Mouse (Mus musculus) limb, embryonic 14.5 days (tissue): ENCODE data around the gene Slc9a3r1. TPM values are rescaled to one million over a fixed set of nuclear protein-coding genes. Genes with fewer than 3 reads are reported as not detected.

Experiments
- ATAC-seq: fragments of 200-750 bp; cut with Nextera tagmentation; 2 replicates; pipeline ENCODE4 v1.8.0; 2017; ENCODE audit warnings: low read depth, moderate number of reproducible peaks, moderate TSS enrichment; ENCODE audit not compliant: low FRiP score
- DNase-seq: peaks from one replicate; pipeline ENCODE4 v3.0.0-alpha.2; 2015; ENCODE audit warnings: low spot score
- H3K27ac ChIP-seq: fragments of 300-500 bp; sonication (generic); replicated peaks from 2 replicates; pipeline ENCODE4 v1.5.1; 2014; ENCODE audit warnings: low read depth, mild to moderate bottlenecking, low read length, moderate library complexity, mixed read lengths
- H3K27me3 ChIP-seq: fragments of 300-500 bp; sonication (generic); 2 replicates; pipeline ENCODE4 v1.6.1; 2014; ENCODE audit warnings: low read length, mixed read lengths; ENCODE audit not compliant: control insufficient read depth, insufficient read depth
- H3K36me3 ChIP-seq: fragments of 300-500 bp; sonication (generic); 2 replicates; pipeline ENCODE4 v1.6.1; 2014; ENCODE audit warnings: mild to moderate bottlenecking, low read length, moderate library complexity, mixed read lengths; ENCODE audit not compliant: control insufficient read depth, insufficient read depth
- H3K4me1 ChIP-seq: fragments of 300-500 bp; sonication (generic); 2 replicates; pipeline ENCODE4 v1.6.1; 2014; ENCODE audit warnings: antibody characterized with exemption, low read length, mixed read lengths; ENCODE audit not compliant: control insufficient read depth, insufficient read depth
- H3K4me2 ChIP-seq: fragments of 300-500 bp; sonication (generic); replicated peaks from 2 replicates; pipeline ENCODE4 v1.6.1; 2014; ENCODE audit warnings: low read depth, mild to moderate bottlenecking, low read length, moderate library complexity; ENCODE audit not compliant: severe bottlenecking
- H3K4me3 ChIP-seq: fragments of 300-500 bp; sonication (generic); replicated peaks from 2 replicates; pipeline ENCODE4 v1.5.1; 2014; ENCODE audit warnings: low read length
- H3K9ac ChIP-seq: fragments of 300-500 bp; sonication (generic); 2 replicates; pipeline ENCODE4 v1.6.1; 2014; ENCODE audit warnings: mild to moderate bottlenecking, low read depth, low read length, moderate library complexity; ENCODE audit not compliant: severe bottlenecking
- H3K9me3 ChIP-seq: fragments of 300-500 bp; sonication (generic); 2 replicates; pipeline ENCODE4 v1.6.1; 2016; ENCODE audit warnings: low read length; ENCODE audit not compliant: control insufficient read depth
- POLR2A ChIP-seq: fragments of 200-500 bp; IDR thresholded peaks from 2 replicates; pipeline ENCODE4 v1.8.0; 2012; ENCODE audit warnings: inconsistent platforms, mild to moderate bottlenecking, moderate library complexity, borderline replicate concordance; ENCODE audit not compliant: insufficient read depth, insufficient read length; ENCODE audit errors: extremely low read depth
- WGBS: fragments of 180-500 bp; shearing (Covaris S2); extraction: QIAGEN DNeasy Blood & Tissue Kit; methylation state at CpG from one replicate; pipeline ENCODE4 v1.1.7; 2014; 5-methylcytosine and 5-hydroxymethylcytosine counted together
- polyA plus RNA-seq, 2 experiments: library from polyadenylated mRNA; depleted of rRNA in 1 of 2; stranded (reverse) in 1 of 2; unstranded in 1 of 2; fragments of >200 nt; fragmentation: Nextera tagmentation in 1 of 2; extraction: Ambion mirVana in 1 of 2; gene quantifications; 2 replicates each; pipeline versions ENCODE4 v1.2.1 to v1.2.3; 2012 to 2014

Gene Slc9a3r1
- polyA plus RNA-seq, 2 experiments = 22.0 to 29.9 TPM

- peak within 1 kb of the TSS; percentile 54; the same call in 1 of the 2 replicates for H3K27ac ChIP-seq
These were observed 24.1 kb downstream of the Slc9a3r1 start, which contains the start of gene Tmem104 for GRCm38 (mm10) chr11:115187224-115187639. Gene Tmem104 (plus strand): TSS chr11:115187487.

DNA sequence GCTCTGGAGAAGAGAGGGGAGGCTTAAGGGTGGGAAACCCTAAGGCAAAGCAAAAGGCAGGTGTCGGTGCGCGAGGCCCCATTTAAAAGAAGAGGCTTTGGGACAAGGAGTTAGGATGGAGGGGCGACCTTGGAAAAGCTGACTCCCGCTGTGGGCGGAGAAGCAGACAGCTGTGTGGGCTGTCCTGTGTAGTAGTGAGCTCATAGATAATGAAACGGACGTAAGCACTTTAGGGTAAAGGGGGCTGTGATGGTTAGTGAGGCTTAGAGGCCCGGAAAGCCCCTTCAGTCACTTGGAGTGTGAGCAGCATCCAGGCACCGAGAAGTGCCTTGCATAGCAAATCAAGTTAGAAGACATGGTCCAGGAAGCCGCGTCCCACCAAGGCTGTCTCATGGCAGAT lies 24.6 kb downstream of the Slc9a3r1 start, which contains the start of gene Nat9:
Gene Nat9, minus strand, starts transcription at position 167 of the 400 bp plus-strand sequence.
- peak; percentile 12; the same call in 1 of the 2 replicates for ATAC-seq
- H3K27ac ChIP-seq = peak within 1 kb of the TSS; percentile 54; the same call in 1 of the 2 replicates
- TF ChIP-seq POLR2A = no peak
- peaks cover 10% of the 10 kb centered on the region; the same call in 1 of the 2 replicates for H3K4me1 ChIP-seq
- H3K4me2 ChIP-seq = peak within 1 kb of the TSS; percentile 69
- peak within 1 kb of the TSS; percentile 64 for H3K4me3 ChIP-seq
- H3K9ac ChIP-seq = peak within 1 kb of the TSS; percentile 70
- H3K9me3 ChIP-seq = no peaks in the 10 kb centered on the region
- whole genome bisulfite sequencing = 7% methylated on average over 12 of the region's 12 CpGs
- H3K36me3 ChIP-seq = no peaks in the 10 kb centered on the region
- no peak for DNase-seq
- H3K27me3 ChIP-seq = no peaks in the 10 kb centered on the region

More at GRCm38 (mm10) chr11:115187224-115187639, 24.1 kb downstream of the Slc9a3r1 start, which contains the start of gene Tmem104:
- no peaks in the 10 kb centered on the region for H3K36me3 ChIP-seq
- peak; percentile 93; the same call in 1 of the 2 replicates for TF ChIP-seq POLR2A
- no peaks in the 10 kb centered on the region for H3K9me3 ChIP-seq
- peak; percentile 95 for ATAC-seq
- H3K9ac ChIP-seq = peak within 1 kb of the TSS; percentile 70
- no peaks in the 10 kb centered on the region for H3K27me3 ChIP-seq
- peak within 1 kb of the TSS; percentile 64 for H3K4me3 ChIP-seq
- DNase-seq = peak; percentile 98
- peaks cover 10% of the 10 kb centered on the region; the same call in 1 of the 2 replicates for H3K4me1 ChIP-seq
- WGBS = under 1% methylated on average over 39 of the region's 39 CpGs
- peak within 1 kb of the TSS; percentile 69 for H3K4me2 ChIP-seq

GRCm38 (mm10) chr11:115188539-115189231 lies 25.5 kb downstream of the Slc9a3r1 start:
- Histone ChIP-seq H3K27me3 (no peaks in the 10 kb centered on the region), H3K27ac (no peak overlapping the region), H3K4me1 (peaks cover 10% of the 10 kb centered on the region; the same call in 1 of the 2 replicates), H3K36me3 (no peaks in the 10 kb centered on the region), H3K9ac (no peak overlapping the region), H3K4me3 (no peak overlapping the region), H3K9me3 (no peaks in the 10 kb centered on the region), H3K4me2 (no peak overlapping the region)
- no peak for TF ChIP-seq POLR2A
- DNase-seq (no peak), ATAC-seq (no peak)
- 87% methylated on average over 13 of the region's 13 CpGs for WGBS

- Histone ChIP-seq H3K27me3 (no peaks in the 10 kb centered on the region), H3K4me2 (no peak overlapping the region), H3K9me3 (no peaks in the 10 kb centered on the region), H3K4me1 (peaks cover 10% of the 10 kb centered on the region; the same call in 1 of the 2 replicates), H3K27ac (no peak overlapping the region), H3K9ac (no peak overlapping the region), H3K4me3 (no peak overlapping the region), H3K36me3 (no peaks in the 10 kb centered on the region)
- WGBS = 90% methylated on average over 6 of the region's 6 CpGs
- no peak for DNase-seq
- TF ChIP-seq POLR2A = no peak
- ATAC-seq = no peak
These were observed 26.2 kb downstream of the Slc9a3r1 start for GRCm38 (mm10) chr11:115189304-115189703.

GRCm38 (mm10) chr11:115192180-115192579 lies 29.0 kb downstream of the Slc9a3r1 start:
- no peak for TF ChIP-seq POLR2A
- Histone ChIP-seq H3K9me3 (no peaks in the 10 kb centered on the region), H3K4me3 (no peak overlapping the region), H3K27ac (no peak overlapping the region), H3K4me2 (no peak overlapping the region), H3K36me3 (peaks cover 2% of the 10 kb centered on the region; the same call in 1 of the 2 replicates), H3K4me1 (peaks cover 5% of the 10 kb centered on the region; the same call in 1 of the 2 replicates), H3K27me3 (no peaks in the 10 kb centered on the region), H3K9ac (no peak overlapping the region)
- ATAC-seq (no peak), DNase-seq (no peak)
- 61% methylated on average over 9 of the region's 9 CpGs for WGBS
